Mouse (Mus musculus) embryonic facial prominence, embryonic 15.5 days (tissue): ENCODE measurements around the gene Themis2. TPM values are rescaled to one million over a fixed set of nuclear protein-coding genes. Genes with fewer than 3 reads are reported as not detected.

ENCODE experiments used
- ATAC-seq: fragments of 200-750 bp; cut with Nextera tagmentation; 2 replicates; pipeline ENCODE4 v1.8.0; 2017; ENCODE audit warnings: low read depth, moderate TSS enrichment; ENCODE audit not compliant: insufficient number of reproducible peaks, low FRiP score, low TSS enrichment
- H3K27ac ChIP-seq: fragments of 300-500 bp; sonication (generic); replicated peaks from 2 replicates; pipeline ENCODE4 v1.5.1; 2015; ENCODE audit warnings: mild to moderate bottlenecking, inconsistent platforms
- H3K27me3 ChIP-seq: fragments of 300-500 bp; sonication (generic); 2 replicates; pipeline ENCODE4 v1.6.1; 2015; ENCODE audit warnings: inconsistent platforms
- H3K36me3 ChIP-seq: fragments of 300-500 bp; sonication (generic); 2 replicates; pipeline ENCODE4 v1.6.1; 2015; ENCODE audit warnings: mild to moderate bottlenecking, inconsistent platforms
- H3K4me1 ChIP-seq: fragments of 300-500 bp; sonication (generic); 2 replicates; pipeline ENCODE4 v1.6.1; 2015; ENCODE audit warnings: inconsistent platforms
- H3K4me2 ChIP-seq: fragments of 300-500 bp; sonication (generic); replicated peaks from 2 replicates; pipeline ENCODE4 v1.6.1; 2015; ENCODE audit warnings: mild to moderate bottlenecking, inconsistent platforms
- H3K4me3 ChIP-seq: fragments of 300-500 bp; sonication (generic); replicated peaks from 2 replicates; pipeline ENCODE4 v1.5.1; 2015; ENCODE audit warnings: mild to moderate bottlenecking, inconsistent platforms
- H3K9ac ChIP-seq: fragments of 300-500 bp; sonication (generic); 2 replicates; pipeline ENCODE4 v1.6.1; 2015; ENCODE audit warnings: inconsistent platforms
- H3K9me3 ChIP-seq: fragments of 300-500 bp; sonication (generic); replicated peaks from 2 replicates; pipeline ENCODE4 v1.6.1; 2016; ENCODE audit warnings: inconsistent platforms
- WGBS: fragments of 180-500 bp; shearing (Covaris S2); methylation state at CpG from one replicate; pipeline ENCODE4 v1.1.7; 2015; 5-methylcytosine and 5-hydroxymethylcytosine counted together
- polyA plus RNA-seq: library from polyadenylated mRNA; unstranded; fragments of >200 nt; fragmentation: Nextera tagmentation; extraction: Ambion mirVana; gene quantifications from 2 replicates; pipeline ENCODE4 v1.2.1, GENCODE M21; 2015

Themis2 gene
- polyA plus RNA-seq, 1 experiment from 2014 or later, result 2.2 TPM

DNA sequence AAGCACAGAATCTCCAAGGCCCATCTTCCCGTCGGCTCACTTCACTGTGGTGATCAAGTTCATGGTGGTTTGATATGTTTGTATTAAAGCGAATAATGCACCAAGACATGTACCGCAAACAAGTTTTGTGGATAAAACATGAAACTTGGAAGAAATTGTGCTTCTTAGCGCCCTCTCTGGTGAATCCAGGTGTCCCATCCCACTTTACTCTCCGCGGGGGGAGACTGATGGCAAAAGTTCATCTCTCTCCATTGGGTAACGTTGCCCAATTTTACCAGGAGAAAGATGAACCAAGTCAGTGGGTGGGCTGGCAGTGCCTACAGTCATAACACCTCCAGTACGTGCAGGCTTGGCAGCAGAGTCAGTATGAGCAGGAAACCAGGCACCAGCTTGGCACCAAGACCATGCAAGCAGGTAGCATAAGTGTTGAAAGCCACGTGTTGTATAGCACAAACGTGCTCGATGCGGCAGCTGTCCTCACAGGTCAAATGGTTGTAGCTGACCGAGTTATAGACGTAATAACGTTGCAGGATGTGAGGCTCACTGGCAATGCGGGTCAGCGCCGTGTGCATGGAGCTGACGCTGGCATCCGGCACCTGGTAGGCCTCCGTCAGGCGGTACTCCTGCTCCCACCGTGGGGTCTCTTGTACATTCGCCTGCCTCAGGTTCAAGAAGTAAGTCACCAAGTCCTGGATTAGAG is 63.0 kb downstream of the Themis2 start:
- no peak for ATAC-seq
- no peak overlapping the region for H3K4me3 ChIP-seq
- H3K4me2 ChIP-seq, result no peak overlapping the region
- 92% methylated on average over 25 of the region's 25 CpGs for WGBS
- H3K9me3 ChIP-seq, result no peaks in the 10 kb centered on the region
- no peak overlapping the region for H3K9ac ChIP-seq
- no peaks in the 10 kb centered on the region for H3K36me3 ChIP-seq
- no peaks in the 10 kb centered on the region for H3K27me3 ChIP-seq
- H3K27ac ChIP-seq, result no peak overlapping the region
- H3K4me1 ChIP-seq, result peaks cover 12% of the 10 kb centered on the region

DNA sequence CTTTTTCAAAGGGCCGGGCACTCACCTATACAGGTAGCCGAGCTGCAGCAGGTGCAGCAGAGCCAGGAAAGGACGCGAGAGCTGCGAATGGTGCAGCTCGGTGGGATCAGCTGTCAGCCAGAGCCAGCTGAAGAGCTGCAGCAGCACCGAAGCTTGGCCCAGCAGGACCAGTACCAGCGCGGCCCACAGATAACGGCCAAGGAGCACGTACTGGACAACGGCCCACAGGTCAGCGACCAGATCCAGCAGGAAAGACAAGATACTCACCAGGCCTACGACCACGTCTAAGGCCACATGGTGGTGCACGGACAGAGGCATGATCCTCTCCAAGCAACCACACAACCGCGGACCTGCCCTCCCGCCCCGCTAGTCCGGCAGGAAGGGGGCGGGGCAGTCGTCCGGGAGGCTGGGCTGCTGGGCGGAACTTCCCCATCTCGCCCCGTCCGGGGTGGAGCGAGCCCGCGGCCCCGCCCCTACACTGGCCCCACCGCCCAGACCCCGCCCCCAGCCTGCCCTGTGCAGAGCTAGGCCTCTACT is 64.0 kb downstream of the Themis2 start, which contains the start of gene Xkr8:
TSS of gene Xkr8 (minus strand) at position 399 of the 537 bp plus-strand sequence.
- Histone ChIP-seq H3K4me3 (peak within 1 kb of the TSS; percentile 59), H3K4me2 (peak within 1 kb of the TSS; percentile 89), H3K36me3 (no peaks in the 10 kb centered on the region), H3K9me3 (no peaks in the 10 kb centered on the region), H3K27ac (peak within 1 kb of the TSS; percentile 45; the same call in 1 of the 2 replicates), H3K9ac (peak within 1 kb of the TSS; percentile 43), H3K4me1 (peaks cover 12% of the 10 kb centered on the region), H3K27me3 (no peaks in the 10 kb centered on the region)
- ATAC-seq, result peak; percentile 92
- WGBS, result 2% methylated on average over 34 of the region's 34 CpGs

Other genes with a start within 250 kb of the Themis2 start
- gene Ptafr, start 232.3 kb downstream of the Themis2 start, polyA plus RNA-seq, result 1.3 and 1.4 TPM in 2 replicates
- 24.7 and 25.4 TPM in 2 replicates for gene Eya3, start 157.4 kb downstream of the Themis2 start, polyA plus RNA-seq
- gene Xkr8, start 63.8 kb downstream of the Themis2 start, polyA plus RNA-seq, result 5.7 and 6.6 TPM in 2 replicates
- 5.7 and 6.6 TPM in 2 replicates for gene Smpdl3b, start 39.1 kb downstream of the Themis2 start, polyA plus RNA-seq
- 94.7 and 95.3 TPM in 2 replicates for gene Rpa2, start 28.1 kb downstream of the Themis2 start, polyA plus RNA-seq
- gene Ppp1r8, start 46.8 kb upstream of the Themis2 start, polyA plus RNA-seq, result 51.3 and 55.2 TPM in 2 replicates
- gene Stx12, start 88.1 kb upstream of the Themis2 start, polyA plus RNA-seq, result 59.4 and 61.4 TPM in 2 replicates
- gene Fam76a, start 126.2 kb upstream of the Themis2 start, polyA plus RNA-seq, result 47.3 and 47.9 TPM in 2 replicates
- 0.55 and 0.65 TPM in 2 replicates for gene Fgr, start 177.7 kb upstream of the Themis2 start, polyA plus RNA-seq
- gene Ahdc1, start 214.9 kb upstream of the Themis2 start, polyA plus RNA-seq, result 13.2 and 13.9 TPM in 2 replicates